Mouse (Mus musculus): ENCODE data around the gene Nxf1. TPM values are rescaled to one million over a fixed set of nuclear protein-coding genes. Genes with fewer than 3 reads are reported as not detected.
A peak's percentile ranks its signal among the peaks of the same experiment; 100 is the strongest.

Gene Nxf1
- 172 and 183 TPM in 2 replicates for polyA plus RNA-seq (2011; ENCODE audit: insufficient read length, low read depth, missing spikeins)

- H3K27ac ChIP-seq (ENCODE audit: insufficient read depth, low read length): peak within 1 kb of the TSS; percentile 87
- H3K4me1 ChIP-seq (ENCODE audit: control insufficient read depth, insufficient read depth, low read length): peaks cover 9% of the 10 kb centered on the region; the same call in 1 of the 2 replicates
- peak within 1 kb of the TSS; percentile 99 for H3K4me3 ChIP-seq (ENCODE audit: insufficient read depth, low read length)
- TF ChIP-seq POLR2A (IDR thresholded peaks at IDR 0.05; ENCODE audit: low read depth, low read length): peak; percentile 94
- TF ChIP-seq CTCF (IDR thresholded peaks at IDR 0.05; ENCODE audit: borderline replicate concordance, insufficient read depth, low read length): no peak
Observed at GRCm38 (mm10) chr19:8756635-8757387, at the start of gene Nxf1. Gene Nxf1, plus strand, starts transcription at chr19:8757073.

- Histone ChIP-seq H3K27ac (ENCODE audit: insufficient read depth, low read length) (no peak overlapping the region), H3K4me1 (ENCODE audit: control insufficient read depth, insufficient read depth, low read length) (peaks cover 7% of the 10 kb centered on the region; the same call in 1 of the 2 replicates), H3K4me3 (ENCODE audit: insufficient read depth, low read length) (no peak overlapping the region)
- TF ChIP-seq CTCF (IDR thresholded peaks at IDR 0.05; ENCODE audit: borderline replicate concordance, insufficient read depth, low read length) (no peak), POLR2A (IDR thresholded peaks at IDR 0.05; ENCODE audit: low read depth, low read length) (no peak)
Observed at GRCm38 (mm10) chr19:8708954-8709353, 47.9 kb upstream of the Nxf1 start.

- H3K4me3 ChIP-seq (ENCODE audit: insufficient read depth, low read length): no peak overlapping the region; the same call in 1 of the 2 replicates
- peaks cover 7% of the 10 kb centered on the region; the same call in 1 of the 2 replicates for H3K4me1 ChIP-seq (ENCODE audit: control insufficient read depth, insufficient read depth, low read length)
- H3K27ac ChIP-seq (ENCODE audit: insufficient read depth, low read length): peak overlapping the region; percentile 90
- TF ChIP-seq CTCF (IDR thresholded peaks at IDR 0.05; ENCODE audit: borderline replicate concordance, insufficient read depth, low read length): no peak
- TF ChIP-seq POLR2A (IDR thresholded peaks at IDR 0.05; ENCODE audit: low read depth, low read length): no peak
Observed at GRCm38 (mm10) chr19:8710057-8710456, 46.8 kb upstream of the Nxf1 start.

- Histone ChIP-seq H3K4me1 (ENCODE audit: control insufficient read depth, insufficient read depth, low read length) (peaks cover 7% of the 10 kb centered on the region; the same call in 1 of the 2 replicates), H3K4me3 (ENCODE audit: insufficient read depth, low read length) (peak overlapping the region; percentile 80), H3K27ac (ENCODE audit: insufficient read depth, low read length) (peak overlapping the region; percentile 87)
- TF ChIP-seq POLR2A (IDR thresholded peaks at IDR 0.05; ENCODE audit: low read depth, low read length) (peak; percentile 53), CTCF (IDR thresholded peaks at IDR 0.05; ENCODE audit: borderline replicate concordance, insufficient read depth, low read length) (no peak)
Observed at GRCm38 (mm10) chr19:8711506-8711905, 45.4 kb upstream of the Nxf1 start.

GRCm38 (mm10) chr19:8711949-8712869 is 44.7 kb upstream of the Nxf1 start:
- H3K4me3 ChIP-seq (ENCODE audit: insufficient read depth, low read length): peak overlapping the region; percentile 80
- H3K27ac ChIP-seq (ENCODE audit: insufficient read depth, low read length): peak overlapping the region; percentile 87
- peaks cover 7% of the 10 kb centered on the region; the same call in 1 of the 2 replicates for H3K4me1 ChIP-seq (ENCODE audit: control insufficient read depth, insufficient read depth, low read length)
- no peak for TF ChIP-seq CTCF (IDR thresholded peaks at IDR 0.05; ENCODE audit: borderline replicate concordance, insufficient read depth, low read length)
- peak; percentile 64 for TF ChIP-seq POLR2A (IDR thresholded peaks at IDR 0.05; ENCODE audit: low read depth, low read length)

GRCm38 (mm10) chr19:8712870-8713305 is 44.0 kb upstream of the Nxf1 start:
- peak overlapping the region; percentile 80 for H3K4me3 ChIP-seq (ENCODE audit: insufficient read depth, low read length)
- peaks cover 7% of the 10 kb centered on the region; the same call in 1 of the 2 replicates for H3K4me1 ChIP-seq (ENCODE audit: control insufficient read depth, insufficient read depth, low read length)
- H3K27ac ChIP-seq (ENCODE audit: insufficient read depth, low read length): peak overlapping the region; percentile 87
- TF ChIP-seq POLR2A (IDR thresholded peaks at IDR 0.05; ENCODE audit: low read depth, low read length) (peak; percentile 75), CTCF (IDR thresholded peaks at IDR 0.05; ENCODE audit: borderline replicate concordance, insufficient read depth, low read length) (no peak)

GRCm38 (mm10) chr19:8713306-8713996 is 43.4 kb upstream of the Nxf1 start:
- peak overlapping the region; percentile 80 for H3K4me3 ChIP-seq (ENCODE audit: insufficient read depth, low read length)
- peak overlapping the region; percentile 87 for H3K27ac ChIP-seq (ENCODE audit: insufficient read depth, low read length)
- peaks cover 7% of the 10 kb centered on the region; the same call in 1 of the 2 replicates for H3K4me1 ChIP-seq (ENCODE audit: control insufficient read depth, insufficient read depth, low read length)
- TF ChIP-seq CTCF (IDR thresholded peaks at IDR 0.05; ENCODE audit: borderline replicate concordance, insufficient read depth, low read length): peak; percentile 82; the same call in 1 of the 2 replicates
- peak; percentile 100 for TF ChIP-seq POLR2A (IDR thresholded peaks at IDR 0.05; ENCODE audit: low read depth, low read length)

- peak overlapping the region; percentile 87 for H3K27ac ChIP-seq (ENCODE audit: insufficient read depth, low read length)
- H3K4me3 ChIP-seq (ENCODE audit: insufficient read depth, low read length): peak overlapping the region; percentile 80
- TF ChIP-seq CTCF (IDR thresholded peaks at IDR 0.05; ENCODE audit: borderline replicate concordance, insufficient read depth, low read length): no peak
- TF ChIP-seq POLR2A (IDR thresholded peaks at IDR 0.05; ENCODE audit: low read depth, low read length): no peak; the same call in 1 of the 2 replicates
- H3K4me1 ChIP-seq (ENCODE audit: control insufficient read depth, insufficient read depth, low read length): peaks cover 7% of the 10 kb centered on the region; the same call in 1 of the 2 replicates
Observed at GRCm38 (mm10) chr19:8713997-8714652, 42.7 kb upstream of the Nxf1 start.

All from embryonic fibroblast, embryonic 13.5 days (primary cell).